11 mouse cellular contexts compared by ENCODE assay signal in genomic region chr2:102594535-102594934, GRCm38 (mm10).
"Had no signal": no experiment of that assay in that cellular context is flagged by ENCODE, and none has a peak within 500 bp of the region (broad histone marks: within the 10 kb centered on the region; RNA-seq: fewer than 3 reads in every experiment).

No protein-coding gene starts in this region.

- H3K4me2 ChIP-seq: limb, embryonic 15.5 days; liver, embryonic 15.5 days; lung, embryonic 14.5 days; midbrain, embryonic 13.5 days had no signal

- H3K27me3 ChIP-seq: limb, embryonic 15.5 days; liver, embryonic 15.5 days; midbrain, embryonic 13.5 days had no signal

- H3K36me3 ChIP-seq: limb, embryonic 15.5 days; liver, embryonic 15.5 days; midbrain, embryonic 13.5 days had no signal

- H3K4me1 ChIP-seq: liver, embryonic 15.5 days had no signal

- H3K9me3 ChIP-seq: limb, embryonic 15.5 days; liver, embryonic 15.5 days; midbrain, embryonic 13.5 days had no signal

- ATAC-seq: intestine, embryonic 16.5 days; midbrain, embryonic 13.5 days had no signal

- H3K4me3 ChIP-seq: limb, embryonic 15.5 days; liver, embryonic 15.5 days; midbrain, embryonic 13.5 days had no signal

- H3K9ac ChIP-seq: limb, embryonic 15.5 days; liver, embryonic 15.5 days; lung, embryonic 14.5 days; midbrain, embryonic 13.5 days had no signal

- DNase-seq: kidney, adult 8-10 months; kidney, postnatal 25 days; layer of hippocampus, adult 9-11 months; left cerebral cortex, postnatal 4 days; lung, embryonic 14.5 days; right cerebral cortex, postnatal 14 days had no signal

- H3K27ac ChIP-seq: limb, embryonic 15.5 days; liver, embryonic 15.5 days; midbrain, embryonic 13.5 days; stomach, postnatal 0 days had no signal
